Mouse (Mus musculus) olfactory bulb, adult 2 months (tissue): ENCODE measurements at regions not wholly inside any gene's neighbourhood (a gene's known extent, or its start where the extent isn't known, plus 50 kb on each side); places are given as distances from the start of the nearest gene placed in this dataset.

Experiments used
- H3K27ac ChIP-seq: fragments of 200-500 bp; 2 replicates; pipeline ENCODE4 v1.5.1; 2012; ENCODE audit warnings: low read depth, low read length; ENCODE audit not compliant: insufficient read depth
- H3K4me1 ChIP-seq: fragments of 200-500 bp; 2 replicates; pipeline ENCODE4 v1.6.1; 2012; ENCODE audit warnings: low read length; ENCODE audit not compliant: control insufficient read depth, insufficient read depth
- H3K4me3 ChIP-seq: fragments of 200-500 bp; 2 replicates; pipeline ENCODE4 v1.5.1; 2012; ENCODE audit warnings: mild to moderate bottlenecking, low read depth, low read length, moderate library complexity; ENCODE audit not compliant: insufficient read depth
- CTCF ChIP-seq: fragments of 200-500 bp; IDR thresholded peaks from 2 replicates; pipeline ENCODE4 v1.5.1; 2012; ENCODE audit warnings: low read depth, mild to moderate bottlenecking, low read length, moderate library complexity; ENCODE audit not compliant: insufficient read depth
- POLR2A ChIP-seq: fragments of 200-500 bp; IDR thresholded peaks from 2 replicates; pipeline ENCODE4 v1.6.1; 2012; ENCODE audit warnings: mild to moderate bottlenecking, low read depth, low read length, moderate library complexity; ENCODE audit not compliant: insufficient read depth
- WGBS: fragments of 180-500 bp; shearing (Covaris S2); methylation state at CpG from one replicate; pipeline ENCODE4 v1.1.7; 2018; 5-methylcytosine and 5-hydroxymethylcytosine counted together

DNA sequence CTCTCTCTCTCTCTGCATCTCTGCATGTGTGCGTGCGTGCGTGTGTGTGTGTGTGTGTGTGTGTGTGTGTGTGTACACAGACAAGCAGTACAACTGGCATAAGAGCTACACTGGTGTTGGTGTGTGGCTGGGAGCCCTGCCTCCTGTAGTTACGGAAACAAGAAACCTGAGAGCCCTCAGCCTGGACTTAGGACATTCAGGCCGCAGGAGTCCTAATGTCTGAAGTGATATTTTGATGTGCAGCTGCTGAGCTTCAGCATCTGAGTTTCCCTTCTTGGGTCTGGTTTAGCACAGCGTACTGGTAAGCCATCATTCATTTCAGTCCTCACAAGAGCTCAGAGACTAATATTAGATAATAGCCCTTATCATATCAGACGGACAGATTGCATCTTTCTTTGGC lies 134.8 kb upstream of the Runx1 start:
- H3K27ac ChIP-seq, result no peak overlapping the region
- 92% methylated on average over 7 of the region's 7 CpGs for WGBS
- H3K4me1 ChIP-seq, result peaks cover under 1% of the 10 kb centered on the region; the same call in 1 of the 2 replicates
- TF ChIP-seq POLR2A, result no peak
- TF ChIP-seq CTCF, result no peak
- H3K4me3 ChIP-seq, result no peak overlapping the region

GRCm38 (mm10) chr16:92958967-92959366 lies 133.0 kb upstream of the Runx1 start:
- peaks cover 14% of the 10 kb centered on the region for H3K4me1 ChIP-seq
- H3K27ac ChIP-seq, result no peak overlapping the region
- TF ChIP-seq CTCF (no peak), POLR2A (no peak)
- WGBS, result 91% methylated on average over 8 of the region's 8 CpGs
- no peak overlapping the region for H3K4me3 ChIP-seq

GRCm38 (mm10) chr16:92958146-92958545 lies 132.2 kb upstream of the Runx1 start:
- TF ChIP-seq POLR2A, result no peak
- no peak for TF ChIP-seq CTCF
- Histone ChIP-seq H3K4me1 (peaks cover 14% of the 10 kb centered on the region), H3K27ac (no peak overlapping the region), H3K4me3 (no peak overlapping the region)
- 76% methylated on average over 6 of the region's 6 CpGs for WGBS

- TF ChIP-seq POLR2A, result no peak
- no peak for TF ChIP-seq CTCF
- Histone ChIP-seq H3K4me3 (no peak overlapping the region), H3K4me1 (peaks cover 23% of the 10 kb centered on the region), H3K27ac (no peak overlapping the region)
- WGBS, result 50% methylated on average over 5 of the region's 5 CpGs
Observed at GRCm38 (mm10) chr16:92955508-92955907, 129.6 kb upstream of the Runx1 start.

DNA sequence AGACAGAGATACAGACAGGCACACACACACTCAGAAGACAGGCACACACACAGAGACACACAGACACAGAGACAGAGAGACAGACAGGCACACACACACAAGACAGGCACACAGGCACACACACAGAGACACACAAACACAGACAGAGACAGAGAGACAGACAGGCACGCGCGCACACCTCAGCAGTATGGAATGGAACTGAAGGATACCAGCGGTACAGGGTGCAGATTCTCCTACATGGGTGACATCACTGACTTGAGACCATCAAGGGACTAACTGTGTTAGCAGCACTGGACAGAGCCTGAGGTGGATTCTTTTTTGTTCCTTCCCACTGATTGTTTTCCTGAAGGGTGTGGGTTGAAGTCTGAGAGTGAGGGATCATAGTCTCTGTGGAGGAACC lies 129.1 kb upstream of the Runx1 start:
- Histone ChIP-seq H3K4me3 (no peak overlapping the region), H3K4me1 (peaks cover 23% of the 10 kb centered on the region), H3K27ac (peak overlapping the region; percentile 8; the same call in 1 of the 2 replicates)
- 98% methylated on average over 4 of the region's 4 CpGs for WGBS
- TF ChIP-seq POLR2A (no peak), CTCF (no peak)

DNA sequence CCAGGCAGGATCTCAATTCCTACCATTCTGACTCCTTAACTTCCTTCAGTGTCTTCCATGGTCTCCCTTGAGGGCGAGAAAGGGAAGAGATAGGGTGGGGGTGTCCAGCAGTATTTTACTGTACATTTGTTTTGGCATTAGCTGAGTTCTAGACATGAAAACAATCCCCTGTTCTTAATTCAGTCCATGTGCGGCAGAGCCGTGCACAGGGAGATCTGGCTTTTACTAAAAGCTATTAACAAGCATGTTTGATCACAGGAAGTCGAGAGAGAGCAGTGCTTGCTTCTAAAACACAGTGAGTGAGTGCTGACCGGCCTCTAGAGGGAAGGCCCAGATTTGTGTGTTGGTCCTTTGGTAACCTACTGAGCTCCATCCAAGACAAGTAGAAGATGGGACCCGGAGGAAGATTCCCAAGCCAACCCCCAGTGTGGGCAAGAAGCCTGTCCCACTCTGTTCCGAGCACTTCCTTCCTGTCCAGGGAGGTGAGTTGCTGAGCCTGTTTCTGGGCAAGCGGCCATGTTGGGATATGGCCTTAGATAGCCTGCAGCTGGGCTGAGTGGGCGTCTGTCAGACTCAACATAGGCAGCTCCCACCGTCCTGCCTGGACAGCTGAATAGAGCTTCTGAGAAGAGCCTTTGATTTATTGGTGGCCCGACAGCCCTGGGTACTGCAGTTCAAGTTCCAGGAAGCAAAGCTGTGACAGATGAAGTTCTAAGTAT lies 128.1 kb upstream of the Runx1 start:
- peaks cover 23% of the 10 kb centered on the region for H3K4me1 ChIP-seq
- 62% methylated on average over 11 of the region's 11 CpGs for WGBS
- peak overlapping the region; percentile 56; the same call in 1 of the 2 replicates for H3K27ac ChIP-seq
- no peak overlapping the region for H3K4me3 ChIP-seq
- no peak for TF ChIP-seq CTCF
- TF ChIP-seq POLR2A, result no peak

GRCm38 (mm10) chr16:92952336-92953097 lies 126.6 kb upstream of the Runx1 start:
- Histone ChIP-seq H3K4me1 (peaks cover 28% of the 10 kb centered on the region), H3K27ac (peak overlapping the region; percentile 92), H3K4me3 (no peak overlapping the region)
- WGBS, result 21% methylated on average over 7 of the region's 7 CpGs
- TF ChIP-seq POLR2A (no peak), CTCF (no peak)

GRCm38 (mm10) chr16:92951516-92951915 lies 125.6 kb upstream of the Runx1 start:
- TF ChIP-seq CTCF (no peak), POLR2A (no peak)
- WGBS, result 65% methylated on average over 6 of the region's 6 CpGs
- peak overlapping the region; percentile 92 for H3K27ac ChIP-seq
- peaks cover 28% of the 10 kb centered on the region for H3K4me1 ChIP-seq
- H3K4me3 ChIP-seq, result no peak overlapping the region

DNA sequence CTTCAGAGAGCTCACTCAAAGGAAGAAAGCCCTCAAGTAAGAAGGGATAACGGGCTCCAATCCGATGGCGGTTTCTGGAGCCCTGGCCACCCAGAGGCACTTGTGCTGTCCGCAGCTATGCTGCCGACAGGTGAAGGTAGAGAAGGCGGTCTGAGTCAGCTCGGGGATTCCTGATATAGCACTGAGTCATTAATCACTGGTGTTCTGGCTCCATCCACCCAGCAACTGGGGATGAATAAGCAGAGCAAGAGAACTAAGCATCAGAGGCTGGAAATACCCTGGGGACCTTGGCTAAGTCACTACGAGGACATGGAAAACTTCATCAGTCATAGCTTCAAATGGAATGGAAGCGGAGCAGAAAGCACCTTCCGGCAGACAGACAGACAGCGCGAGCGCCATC lies 122.5 kb upstream of the Runx1 start:
- WGBS, result 80% methylated on average over 13 of the region's 13 CpGs
- Histone ChIP-seq H3K27ac (0 out of 2 replicates have a peak overlapping the region, but pooled peaks have one; percentile 38), H3K4me3 (no peak overlapping the region)

More for the DNA sequence above, 122.5 kb upstream of the Runx1 start:
- peaks cover 17% of the 10 kb centered on the region for H3K4me1 ChIP-seq
- TF ChIP-seq CTCF (no peak), POLR2A (no peak)
